Mouse (Mus musculus) CH12.LX (cell line): Measurements from ENCODE around the gene Uba5. TPM values are rescaled to one million over a fixed set of nuclear protein-coding genes. Genes with fewer than 3 reads are reported as not detected.
A peak's percentile ranks its signal among the peaks of the same experiment; 100 is the strongest.

Source experiments
- DNase-seq: peaks from one replicate; pipeline ENCODE4 v3.0.0-alpha.2; 2013; ENCODE audit errors: extremely low read depth
- H3K27ac ChIP-seq: 2 replicates; pipeline ENCODE4 v1.5.1; 2012; ENCODE audit warnings: low read depth, mild to moderate bottlenecking, control low read depth, moderate library complexity; ENCODE audit not compliant: insufficient read depth
- H3K27me3 ChIP-seq: replicated peaks from 2 replicates; pipeline ENCODE3; 2012; ENCODE audit warnings: inconsistent platforms
- H3K36me3 ChIP-seq, 2 experiments: replicated peaks in 1 of 2; 2 replicates each; pipeline versions ENCODE3 to v1.6.1; 2012; ENCODE audit warnings: inconsistent platforms in 1 of 2, low read length in 1 of 2, mild to moderate bottlenecking in 1 of 2, mixed read lengths in 1 of 2, moderate library complexity in 1 of 2; ENCODE audit not compliant: control insufficient read depth in 1 of 2, insufficient read depth in 1 of 2
- H3K4me1 ChIP-seq, 2 experiments: 2 replicates each; pipeline ENCODE4 v1.6.1; 2012; ENCODE audit warnings: inconsistent platforms in 1 of 2, moderate library complexity in 1 of 2; ENCODE audit not compliant: insufficient read depth in 2 of 2, control insufficient read depth in 1 of 2
- H3K4me2 ChIP-seq: 2 replicates; pipeline ENCODE4 v1.6.1; 2012; ENCODE audit warnings: low read depth, mild to moderate bottlenecking, control low read depth; ENCODE audit not compliant: poor library complexity, insufficient read depth, severe bottlenecking
- H3K4me3 ChIP-seq, 3 experiments: fragments of 150-350 bp in 1 of 3; sonication (generic) in 1 of 3; replicated peaks in 1 of 3; 2 replicates each; pipeline versions ENCODE3 to v1.5.1; 2011 to 2012; ENCODE audit warnings: low read depth in 2 of 3, low read length in 2 of 3, mild to moderate bottlenecking in 2 of 3, moderate library complexity in 2 of 3, control low read depth in 1 of 3, improper control_type of control experiment in 1 of 3, inconsistent platforms in 1 of 3, mixed read lengths in 1 of 3; ENCODE audit not compliant: poor library complexity in 1 of 3
- H3K79me2 ChIP-seq: replicated peaks from 2 replicates; pipeline ENCODE4 v1.6.1; 2012; ENCODE audit warnings: mild to moderate bottlenecking, moderate library complexity; ENCODE audit not compliant: control insufficient read depth, poor library complexity, insufficient read depth, severe bottlenecking; ENCODE audit errors: extremely low read depth
- H3K9ac ChIP-seq: 2 replicates; pipeline ENCODE4 v1.6.1; 2012; ENCODE audit warnings: low read depth, mild to moderate bottlenecking, control low read depth, moderate library complexity; ENCODE audit not compliant: insufficient read depth
- H3K9me3 ChIP-seq: replicated peaks from 2 replicates; pipeline ENCODE3; 2012; ENCODE audit warnings: low read length, inconsistent platforms, mixed read lengths
- BHLHE40 ChIP-seq: IDR thresholded peaks from 2 replicates; pipeline ENCODE4 v1.6.1; 2011; ENCODE audit warnings: mild to moderate bottlenecking, low read depth, low read length, improper control_type of control experiment
- CHD2 ChIP-seq: IDR thresholded peaks from 2 replicates; pipeline ENCODE4 v1.6.1; 2011; ENCODE audit warnings: low read length, improper control_type of control experiment
- ELF1 ChIP-seq: IDR thresholded peaks from 2 replicates; pipeline ENCODE4 v1.6.1; 2014; ENCODE audit warnings: low read depth, mild to moderate bottlenecking, inconsistent platforms, low read length, improper control_type of control experiment
- EP300 ChIP-seq: IDR thresholded peaks from 2 replicates; pipeline ENCODE4 v1.6.1; 2011; ENCODE audit warnings: low read length, improper control_type of control experiment
- ETS1 ChIP-seq: conservative IDR thresholded peaks from 2 replicates; pipeline ENCODE4 v1.6.1; 2012; ENCODE audit warnings: low read depth, mild to moderate bottlenecking, inconsistent platforms, low read length, improper control_type of control experiment, moderate library complexity
- IRF4 ChIP-seq: IDR thresholded peaks from 2 replicates; pipeline ENCODE4 v1.6.1; 2014; ENCODE audit warnings: low read depth, mild to moderate bottlenecking, inconsistent platforms, low read length, improper control_type of control experiment
- JUN ChIP-seq: IDR thresholded peaks from 2 replicates; pipeline ENCODE4 v1.6.1; 2011; ENCODE audit warnings: low read depth, mild to moderate bottlenecking, low read length, improper control_type of control experiment, moderate library complexity; ENCODE audit not compliant: insufficient read depth
- JUND ChIP-seq: conservative IDR thresholded peaks from 2 replicates; pipeline ENCODE4 v1.6.1; 2011; ENCODE audit warnings: low read depth, low read length, improper control_type of control experiment
- MAFK ChIP-seq: IDR thresholded peaks from 2 replicates; pipeline ENCODE4 v1.6.1; 2011; ENCODE audit warnings: low read length, improper control_type of control experiment; ENCODE audit not compliant: insufficient replicate concordance
- MAX ChIP-seq: IDR thresholded peaks from 2 replicates; pipeline ENCODE4 v1.6.1; 2011; ENCODE audit warnings: low read length, improper control_type of control experiment
- MEF2A ChIP-seq: IDR thresholded peaks from 2 replicates; pipeline ENCODE4 v1.6.1; 2014; ENCODE audit warnings: low read depth, mild to moderate bottlenecking, inconsistent platforms, low read length, improper control_type of control experiment, borderline replicate concordance
- MXI1 ChIP-seq: IDR thresholded peaks from 2 replicates; pipeline ENCODE4 v1.6.1; 2011; ENCODE audit warnings: mild to moderate bottlenecking, low read depth, low read length, improper control_type of control experiment
- NRF1 ChIP-seq: IDR thresholded peaks from 2 replicates; pipeline ENCODE4 v1.6.1; 2014; ENCODE audit warnings: low read depth, mild to moderate bottlenecking, inconsistent platforms, low read length, improper control_type of control experiment, moderate library complexity
- POLR2A ChIP-seq: IDR thresholded peaks from 2 replicates; pipeline ENCODE4 v1.6.1; 2011; ENCODE audit warnings: low read depth, mild to moderate bottlenecking, improper control_type of control experiment, low read length
- POLR2AphosphoS2 ChIP-seq: IDR thresholded peaks from 2 replicates; pipeline ENCODE4 v1.6.1; 2011; ENCODE audit warnings: low read depth, low read length, improper control_type of control experiment
- RCOR1 ChIP-seq: conservative IDR thresholded peaks from 2 replicates; pipeline ENCODE4 v1.6.1; 2012; ENCODE audit warnings: low read depth, mild to moderate bottlenecking, inconsistent platforms, low read length, improper control_type of control experiment
- SMC3 ChIP-seq: IDR thresholded peaks from 2 replicates; pipeline ENCODE4 v1.6.1; 2011; ENCODE audit warnings: low read depth, low read length, improper control_type of control experiment
- TCF12 ChIP-seq: IDR thresholded peaks from 2 replicates; pipeline ENCODE4 v1.6.1; 2014; ENCODE audit warnings: low read depth, mild to moderate bottlenecking, inconsistent platforms, low read length, improper control_type of control experiment
- UBTF ChIP-seq: IDR thresholded peaks from 2 replicates; pipeline ENCODE4 v1.6.1; 2012; ENCODE audit warnings: low read depth, mild to moderate bottlenecking, inconsistent platforms, low read length, improper control_type of control experiment, moderate library complexity
- USF2 ChIP-seq: conservative IDR thresholded peaks from 2 replicates; pipeline ENCODE4 v1.6.1; 2011; ENCODE audit warnings: low read depth, low read length, improper control_type of control experiment
- ZMIZ1 ChIP-seq: IDR thresholded peaks from 2 replicates; pipeline ENCODE4 v1.6.1; 2012; ENCODE audit warnings: low read depth, mild to moderate bottlenecking, inconsistent platforms, low read length, improper control_type of control experiment
- ZNF384 ChIP-seq: IDR thresholded peaks from 2 replicates; pipeline ENCODE4 v1.6.1; 2012; ENCODE audit warnings: low read depth, low read length, improper control_type of control experiment, inconsistent platforms
- dilution Hi-C: fragments of 300-500 bp; cut with MboI; formaldehyde crosslinking; loops from 2 replicates; pipeline ENCODE4 v1.14.3; 2020; ENCODE audit warnings: low sequenced_read_pairs; ENCODE audit not compliant: extremely low pct_unique_long_range_greater_than_20kb, extremely low pct_ligation_motif_present
- in situ Hi-C: fragments of 300-500 bp; cut with MboI; formaldehyde crosslinking; loops from 3 replicates; pipeline ENCODE4 v1.14.3; 2019; ENCODE audit warnings: low sequenced_read_pairs, low pct_ligation_motif_present, low pct_unique_long_range_greater_than_20kb, mixed read lengths
- polyA plus RNA-seq: library from polyadenylated mRNA; unstranded; fragments of >175 nt; gene quantifications from 2 replicates; pipeline ENCODE4 v1.2.1, GENCODE M21; 2012; ENCODE audit warnings: low read depth; ENCODE audit not compliant: insufficient read length
- total RNA-seq, 2 experiments: library from RNA; depleted of rRNA; stranded (reverse); fragments of 300-350 nt in 1 of 2; fragments of >200 nt in 1 of 2; gene quantifications; 2 replicates each; pipeline ENCODE4 v1.2.3; 2012 to 2014

Gene Uba5
- total and polyA plus RNA-seq, 3 experiments = 24.0 to 33.4 (median 29.3) TPM

- H3K9ac ChIP-seq = no peak overlapping the region
- no peaks in the 10 kb centered on the region for H3K79me2 ChIP-seq
- no peak overlapping the region for H3K4me3 ChIP-seq
- dilution Hi-C loops = no loop called here
- H3K4me2 ChIP-seq = peak overlapping the region; percentile 41; the same call in 1 of the 2 replicates
- in situ Hi-C loops = no loop called here
- H3K9me3 ChIP-seq = no peaks in the 10 kb centered on the region
- H3K4me1 ChIP-seq = peaks cover 17 to 67% of the 10 kb centered on the region in 2 experiments
- TF ChIP-seq JUND (no peak), RCOR1 (0 out of 2 replicates have a peak, but pooled peaks have one; percentile 34), MXI1 (no peak), JUN (no peak), CHD2 (no peak), USF2 (no peak), ZMIZ1 (no peak), MAX (no peak), UBTF (no peak), EP300 (0 out of 2 replicates have a peak, but pooled peaks have one; percentile 40), POLR2AphosphoS2 (no peak), TCF12 (0 out of 2 replicates have a peak, but pooled peaks have one; percentile 23), MEF2A (peak; percentile 59; the same call in 1 of the 2 replicates), ZNF384 (0 out of 2 replicates have a peak, but pooled peaks have one; percentile 26), IRF4 (no peak), NRF1 (no peak), BHLHE40 (peak; percentile 54), MAFK (0 out of 2 replicates have a peak, but pooled peaks have one; percentile 54)
- DNase-seq = peak; percentile 30
- no peaks in the 10 kb centered on the region for H3K27me3 ChIP-seq
- peaks cover 0 to 8% of the 10 kb centered on the region in 2 experiments for H3K36me3 ChIP-seq
- no peak overlapping the region for H3K27ac ChIP-seq
These were observed 40.0 kb upstream of the Uba5 start for GRCm38 (mm10) chr9:104102901-104103300.

GRCm38 (mm10) chr9:104102301-104102700 lies 39.4 kb upstream of the Uba5 start:
- H3K9ac ChIP-seq = no peak overlapping the region
- no peaks in the 10 kb centered on the region for H3K27me3 ChIP-seq
- no peaks in the 10 kb centered on the region for H3K79me2 ChIP-seq
- H3K27ac ChIP-seq = no peak overlapping the region
- dilution Hi-C loops (no loop called here), in situ Hi-C loops (no loop called here)
- H3K9me3 ChIP-seq = no peaks in the 10 kb centered on the region
- H3K36me3 ChIP-seq = peaks cover 0 to 8% of the 10 kb centered on the region in 2 experiments
- H3K4me3 ChIP-seq = no peak overlapping the region
- no peak for DNase-seq
- peaks cover 17 to 73% of the 10 kb centered on the region in 2 experiments for H3K4me1 ChIP-seq
- TF ChIP-seq ELF1 (no peak), POLR2A (no peak), SMC3 (no peak), ETS1 (no peak), ZMIZ1 (no peak)
- TF ChIP-seq, all 38 proteins: peak for 0
- H3K4me2 ChIP-seq = no peak overlapping the region
